Mouse (Mus musculus): ENCODE results near the gene Sptbn4.
A peak's percentile ranks its signal among the peaks of the same experiment; 100 is the strongest.

Gene Sptbn4

GRCm38 (mm10) chr7:27474490-27474954 lies 27.0 kb upstream of the Sptbn4 start:
- peak; percentile 99 for DNase-seq (ENCODE audit: low spot score)

- no peak for DNase-seq (ENCODE audit: low spot score)
Observed at GRCm38 (mm10) chr7:27473835-27474489, 26.5 kb upstream of the Sptbn4 start.

DNA sequence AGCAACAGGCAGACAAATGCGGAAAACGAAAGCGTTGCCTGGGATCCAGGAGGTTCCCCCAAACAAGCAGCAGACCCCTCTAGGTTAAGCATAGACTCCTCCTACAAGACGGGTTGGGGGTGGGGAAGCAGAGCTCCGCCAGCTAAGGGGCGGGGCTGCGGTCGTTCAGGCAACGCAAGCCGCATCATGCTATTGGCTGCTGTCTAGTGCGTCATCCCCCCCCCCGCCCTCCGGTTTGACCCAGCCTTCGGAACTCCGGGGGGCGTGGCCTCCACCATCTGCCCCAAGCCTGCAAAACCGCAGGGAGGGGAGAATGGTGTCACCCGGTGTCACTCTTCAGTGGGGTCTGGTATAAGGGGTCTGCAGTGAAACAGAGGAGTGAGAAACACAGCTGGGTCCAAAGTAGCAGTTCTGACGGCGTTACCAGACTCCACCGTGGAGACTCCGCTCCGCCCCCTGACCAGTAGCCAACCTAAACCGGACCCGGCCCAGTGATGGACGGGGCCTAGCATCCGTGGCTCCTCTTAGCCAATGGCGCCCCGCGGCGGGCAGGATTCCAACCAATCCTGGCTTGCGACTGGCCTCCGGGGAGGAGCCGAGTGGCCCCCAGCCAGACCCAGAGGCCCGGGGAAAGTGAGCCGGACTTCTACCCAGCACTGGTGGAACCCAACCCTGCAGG lies 25.8 kb upstream of the Sptbn4 start, which contains the start of gene Sertad3:
Gene Sertad3, plus strand, starts transcription at position 613 of the 679 bp plus-strand sequence.
- peak; percentile 99 for DNase-seq (ENCODE audit: low spot score)

GRCm38 (mm10) chr7:27472596-27472995 lies 25.1 kb upstream of the Sptbn4 start:
- no peak for DNase-seq (ENCODE audit: low spot score)

DNA sequence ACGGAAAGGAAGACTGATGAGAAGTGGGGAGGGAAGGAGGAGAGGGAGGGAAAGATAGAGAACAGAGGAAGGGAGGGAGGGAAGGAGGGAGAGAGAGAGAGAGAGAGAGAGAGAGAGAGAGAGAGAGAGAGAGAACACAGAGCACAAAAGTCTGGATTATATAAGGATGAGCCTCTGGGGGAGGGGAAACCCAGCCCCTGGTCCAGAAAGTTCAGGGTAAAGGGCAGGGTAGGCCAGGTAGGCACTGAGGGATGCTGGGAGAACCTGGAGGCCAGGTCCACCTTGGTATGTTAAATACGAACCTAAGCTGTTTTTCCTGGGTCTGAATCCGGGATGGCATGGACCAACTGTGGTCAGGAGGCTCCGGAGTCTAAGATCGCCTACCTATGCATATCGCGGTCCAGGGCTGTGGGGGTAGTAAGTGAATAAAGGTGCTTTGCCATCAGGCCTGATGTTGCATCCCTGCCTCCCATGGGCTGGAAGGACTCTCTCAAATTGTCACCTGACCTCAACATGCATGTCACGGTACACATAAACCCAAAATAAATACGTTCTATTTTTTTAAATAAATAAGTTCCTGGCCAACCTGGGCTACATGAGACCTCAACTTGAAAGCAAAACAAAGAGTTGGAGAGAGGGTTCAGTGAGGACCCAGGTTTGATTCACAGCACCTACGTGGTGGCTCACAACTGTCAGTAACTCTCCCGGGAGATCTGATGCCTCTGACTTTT lies 24.1 kb upstream of the Sptbn4 start:
- DNase-seq (ENCODE audit: low spot score), result no peak

DNA sequence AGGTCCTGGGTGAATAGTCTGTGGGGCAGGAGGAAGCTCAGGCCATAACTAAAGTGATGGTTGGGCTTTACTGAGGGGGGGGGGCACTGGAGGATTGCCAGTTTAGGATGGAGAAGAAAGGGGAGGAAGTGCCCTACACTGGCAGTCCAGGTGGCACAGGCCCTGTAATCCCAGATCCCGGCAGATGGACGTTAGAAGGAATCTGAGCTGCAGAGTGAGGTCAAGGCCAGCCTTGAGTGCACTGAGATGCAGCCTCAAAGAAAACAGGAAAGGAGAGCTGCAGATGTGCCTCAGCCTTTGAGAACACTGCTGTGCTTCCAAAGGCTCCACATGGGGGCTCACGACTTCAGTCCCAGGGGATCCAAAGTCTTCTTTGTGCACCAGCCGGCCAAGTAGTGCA lies 20.2 kb upstream of the Sptbn4 start:
- no peak for DNase-seq (ENCODE audit: low spot score)

- no peak for DNase-seq (ENCODE audit: low spot score)
Observed at GRCm38 (mm10) chr7:27460477-27460876, 13.0 kb upstream of the Sptbn4 start.

DNA sequence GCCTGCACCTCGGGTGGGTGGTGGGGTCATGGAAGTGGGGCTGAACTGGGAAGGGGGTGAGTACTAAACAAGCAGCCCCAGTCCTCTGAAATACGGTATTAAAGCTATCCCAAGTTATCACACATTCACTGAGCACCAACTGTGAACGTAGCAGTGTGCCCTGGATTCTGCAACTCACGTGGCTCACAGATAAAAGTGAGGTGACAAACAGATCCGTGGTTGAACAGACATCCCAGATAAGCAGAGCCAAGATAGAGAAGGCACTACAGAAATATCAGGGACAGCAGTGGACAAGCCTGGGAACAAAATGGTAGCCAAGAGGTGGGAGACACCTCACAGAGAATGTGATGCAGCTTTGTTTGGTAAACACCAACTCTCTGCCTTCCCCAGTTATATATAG lies 12.2 kb upstream of the Sptbn4 start:
- no peak for DNase-seq (ENCODE audit: low spot score)

DNA sequence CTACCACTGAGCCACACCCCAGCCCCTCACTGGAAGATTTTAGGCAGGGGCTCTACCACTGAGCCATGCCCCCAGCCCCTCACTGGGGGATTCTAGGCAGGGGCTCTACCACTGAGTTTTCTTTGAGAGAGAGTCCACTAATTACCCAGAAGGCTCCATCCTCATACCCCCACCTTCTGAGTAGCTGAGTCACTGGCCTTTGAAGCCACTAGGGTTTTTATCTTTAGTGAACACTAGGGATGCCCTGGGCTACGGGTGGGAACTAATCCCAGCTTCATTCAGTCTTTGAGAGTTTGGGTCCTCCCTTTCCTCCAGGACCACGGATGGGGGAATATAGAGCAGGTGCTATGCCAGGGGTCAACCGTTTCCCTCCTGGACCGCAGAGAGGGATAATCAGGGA lies 11.1 kb upstream of the Sptbn4 start:
- no peak for DNase-seq (ENCODE audit: low spot score)

- DNase-seq (ENCODE audit: low spot score), result no peak
Observed at GRCm38 (mm10) chr7:27455273-27455672, 7.8 kb upstream of the Sptbn4 start.

- no peak for DNase-seq (ENCODE audit: low spot score)
Observed at GRCm38 (mm10) chr7:27454461-27455121, 7.1 kb upstream of the Sptbn4 start.

- peak; percentile 49 for DNase-seq (ENCODE audit: low spot score)
Observed at GRCm38 (mm10) chr7:27452206-27452770, 4.8 kb upstream of the Sptbn4 start.

DNA sequence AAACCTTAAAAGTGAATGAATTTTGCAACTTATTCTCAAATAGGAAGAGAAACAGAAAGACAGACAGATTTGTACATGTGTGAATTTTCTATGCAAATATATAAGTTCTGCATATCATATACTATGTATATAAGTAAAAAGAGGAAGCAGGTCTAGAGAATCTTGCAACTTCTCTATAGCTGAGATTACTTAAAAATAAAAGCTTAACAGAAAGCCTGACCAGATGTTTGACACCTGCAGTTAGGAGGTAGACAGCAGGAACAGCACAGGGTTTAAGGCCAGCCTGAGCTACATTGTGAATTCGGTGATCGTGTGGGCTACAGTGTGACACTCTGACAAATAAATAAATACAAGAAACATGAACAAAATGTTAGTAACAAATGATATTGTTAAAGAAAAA lies 3.9 kb upstream of the Sptbn4 start:
- no peak for DNase-seq (ENCODE audit: low spot score)

GRCm38 (mm10) chr7:27449256-27449862 lies 1.9 kb upstream of the Sptbn4 start:
- DNase-seq (ENCODE audit: low spot score), result peak; percentile 30

DNA sequence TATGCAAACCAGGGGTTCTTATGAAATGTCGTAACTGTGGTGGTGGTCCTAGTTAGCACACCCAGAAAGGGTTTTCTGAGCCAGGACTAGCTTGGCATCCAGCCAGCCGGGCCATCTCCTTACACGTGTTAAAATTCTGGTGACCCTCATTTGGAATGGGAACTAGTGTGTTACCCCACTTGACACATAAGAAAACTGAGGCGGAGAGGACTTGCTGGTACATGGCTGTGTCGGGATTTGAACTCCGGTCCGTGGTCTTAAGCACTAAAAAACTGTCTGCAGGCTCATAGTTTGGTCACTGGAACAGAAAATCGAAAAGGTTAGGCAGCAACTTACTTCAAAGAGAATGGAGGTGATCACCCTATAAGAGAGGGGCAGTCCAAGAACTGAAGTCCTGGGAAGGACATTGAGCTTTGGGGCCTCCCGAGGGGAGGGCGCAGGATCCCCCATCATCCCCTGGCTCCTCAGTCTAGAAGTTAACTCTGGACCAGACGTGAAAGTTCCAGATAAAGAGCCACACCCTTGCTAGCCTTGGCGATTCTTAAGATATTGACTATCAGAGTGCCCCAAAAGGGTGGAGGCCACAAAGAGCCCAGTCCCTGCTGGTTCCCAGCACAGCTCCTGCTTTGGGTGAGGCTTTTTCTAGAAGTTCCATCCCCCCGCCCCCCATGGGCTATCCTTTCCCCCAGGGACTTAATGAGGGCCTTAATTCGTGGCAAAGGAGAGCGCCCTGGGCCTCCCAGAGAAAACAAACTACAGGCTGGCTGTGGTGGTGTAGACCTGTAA lies 1.1 kb upstream of the Sptbn4 start:
- DNase-seq (ENCODE audit: low spot score), result peak; percentile 42

- peak; percentile 10 for DNase-seq (ENCODE audit: low spot score)
Observed at GRCm38 (mm10) chr7:27446521-27447418, 716 bp downstream of the Sptbn4 start.

DNA sequence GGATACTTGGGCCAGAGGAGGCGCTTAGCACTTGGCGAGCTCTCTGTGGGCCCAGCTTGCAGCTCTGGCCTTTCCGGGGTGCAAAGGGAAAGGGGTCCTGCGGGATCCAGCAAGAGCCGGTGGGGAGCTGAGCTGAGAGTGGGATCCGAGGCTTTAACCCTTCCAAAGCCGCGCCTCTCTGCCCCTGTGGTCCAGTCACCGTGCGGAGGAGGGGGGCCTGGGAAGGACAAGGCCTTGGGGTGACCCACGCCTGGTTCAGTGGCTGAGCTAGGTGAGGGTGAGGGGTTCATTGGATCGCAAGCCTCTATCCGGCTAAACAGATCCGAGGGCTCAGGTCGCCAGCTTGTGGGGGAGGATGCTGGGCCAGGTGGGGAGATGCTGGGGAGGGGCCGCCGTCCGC lies 1.4 kb downstream of the Sptbn4 start:
- no peak for DNase-seq (ENCODE audit: low spot score)

GRCm38 (mm10) chr7:27440014-27440413 lies 7.5 kb downstream of the Sptbn4 start:
- no peak for DNase-seq (ENCODE audit: low spot score)

- no peak for DNase-seq (ENCODE audit: low spot score)
Observed at GRCm38 (mm10) chr7:27437544-27437943, 9.9 kb downstream of the Sptbn4 start.

DNA sequence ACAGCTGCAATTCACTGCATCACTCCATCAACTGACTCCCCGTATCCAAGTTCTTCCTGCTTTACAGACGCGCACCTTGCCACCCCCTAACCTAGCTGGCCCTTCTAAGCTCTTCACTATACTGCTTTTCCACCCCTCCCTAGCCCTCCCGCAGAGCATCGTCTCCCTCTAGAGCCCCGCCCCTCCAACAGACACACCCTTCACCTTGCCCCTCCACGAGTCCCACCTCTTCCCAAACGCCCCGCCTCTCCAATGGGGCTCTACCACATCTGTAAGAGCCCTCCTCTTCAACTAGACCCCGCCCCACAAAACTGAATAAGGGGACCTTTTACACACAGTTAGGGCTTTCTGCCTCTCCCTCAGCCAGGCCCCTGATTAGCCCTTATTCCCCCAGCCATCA lies 13.7 kb downstream of the Sptbn4 start:
- DNase-seq (ENCODE audit: low spot score), result no peak

All from yolk sac, embryonic 10.5 days (tissue).